Mouse (Mus musculus) left cerebral cortex, adult 8-10 months (tissue): ENCODE measurements at regions not wholly inside any gene's neighbourhood (a gene's known extent, or its start where the extent isn't known, plus 50 kb on each side); places are given as distances from the start of the nearest gene placed in this dataset.
"Not testable (repeated sequence)": the region's sequence is repeated elsewhere in the genome, so short reads cannot be mapped to it uniquely, and the experiment has no call there.

Experiments
- DNase-seq, 2 experiments: peaks; one replicate each; pipeline ENCODE4 v3.0.0; 2022; ENCODE audit warnings: low spot score in 2 of 2

- no peak for DNase-seq
Observed at GRCm38 (mm10) chr13:72184116-72184845, 220.8 kb upstream of the Irx1 start.

- DNase-seq, result no peak
Observed at GRCm38 (mm10) chr13:72184846-72185118, 221.3 kb upstream of the Irx1 start.

- no peak for DNase-seq
Observed at GRCm38 (mm10) chr13:72195881-72196280, 232.4 kb upstream of the Irx1 start.

- peak; percentile 5 to 42 for DNase-seq
Observed at GRCm38 (mm10) chr13:72198341-72199105, 235.0 kb upstream of the Irx1 start.

GRCm38 (mm10) chr13:72209518-72209917, 246.0 kb upstream of the Irx1 start:
- DNase-seq, result no peak

GRCm38 (mm10) chr13:72209946-72210456, 246.5 kb upstream of the Irx1 start:
- no peak for DNase-seq

GRCm38 (mm10) chr13:72210474-72211309, 247.2 kb upstream of the Irx1 start:
- DNase-seq, result peak in 1 of 2 experiments; percentile 13

GRCm38 (mm10) chr13:72211716-72212115, 248.2 kb upstream of the Irx1 start:
- no peak for DNase-seq

- no peak for DNase-seq
Observed at GRCm38 (mm10) chr13:72212747-72213146, 249.2 kb upstream of the Irx1 start.

- no peak for DNase-seq
Observed at GRCm38 (mm10) chr13:72219329-72219728, 255.8 kb upstream of the Irx1 start.

- no peak for DNase-seq
Observed at GRCm38 (mm10) chr13:72227102-72227501, 263.6 kb upstream of the Irx1 start.

- DNase-seq, result no peak
Observed at GRCm38 (mm10) chr13:72231032-72231591, 267.6 kb upstream of the Irx1 start.

GRCm38 (mm10) chr13:72232080-72232479, 268.6 kb upstream of the Irx1 start:
- no peak for DNase-seq

GRCm38 (mm10) chr13:72241919-72242318, 278.4 kb upstream of the Irx1 start:
- no peak for DNase-seq

- DNase-seq, result no peak
Observed at GRCm38 (mm10) chr13:72250419-72250818, 286.9 kb upstream of the Irx1 start.

- not testable (repeated sequence) for DNase-seq
Observed at GRCm38 (mm10) chr13:72253242-72253641, 289.7 kb upstream of the Irx1 start.

- DNase-seq, result no peak
Observed at GRCm38 (mm10) chr13:72258794-72259193, 295.3 kb upstream of the Irx1 start.

GRCm38 (mm10) chr13:72264416-72264815, 300.9 kb upstream of the Irx1 start:
- no peak for DNase-seq

GRCm38 (mm10) chr13:72265116-72265515, 301.6 kb upstream of the Irx1 start:
- no peak for DNase-seq

- no peak for DNase-seq
Observed at GRCm38 (mm10) chr13:72265650-72266049, 302.1 kb upstream of the Irx1 start.

GRCm38 (mm10) chr13:72266174-72266768, 302.7 kb upstream of the Irx1 start:
- no peak for DNase-seq
